Mouse (Mus musculus) forebrain, embryonic 11.5 days (tissue): ENCODE results near the gene Slc43a1. TPM values are rescaled to one million over a fixed set of nuclear protein-coding genes. Genes with fewer than 3 reads are reported as not detected.

ENCODE experiments used
- ATAC-seq: fragments of 200-750 bp; cut with Nextera tagmentation; replicated peaks from 2 replicates; pipeline ENCODE4 v1.8.0; 2017; ENCODE audit warnings: moderate TSS enrichment; ENCODE audit not compliant: low FRiP score
- DNase-seq: peaks from one replicate; pipeline ENCODE4 v3.0.0-alpha.2; 2017; ENCODE audit warnings: low spot score
- H3K27ac ChIP-seq: fragments of 300-500 bp; sonication (generic); 2 replicates; pipeline ENCODE4 v1.5.1; 2014; ENCODE audit warnings: low read depth, low read length
- H3K27me3 ChIP-seq: fragments of 300-500 bp; sonication (generic); 2 replicates; pipeline ENCODE4 v1.6.1; 2014; ENCODE audit warnings: mild to moderate bottlenecking, low read length, mixed read lengths; ENCODE audit not compliant: control insufficient read depth, insufficient read depth
- H3K36me3 ChIP-seq: fragments of 300-500 bp; sonication (generic); 2 replicates; pipeline ENCODE4 v1.6.1; 2014; ENCODE audit warnings: mild to moderate bottlenecking, low read length, moderate library complexity, mixed read lengths; ENCODE audit not compliant: control insufficient read depth, insufficient read depth
- H3K4me1 ChIP-seq: fragments of 300-500 bp; sonication (generic); replicated peaks from 2 replicates; pipeline ENCODE4 v1.6.1; 2014; ENCODE audit warnings: low read length, mixed read lengths; ENCODE audit not compliant: control insufficient read depth, insufficient read depth
- H3K4me2 ChIP-seq: fragments of 300-500 bp; sonication (generic); 2 replicates; pipeline ENCODE4 v1.6.1; 2014; ENCODE audit warnings: low read depth, mild to moderate bottlenecking, low read length, moderate library complexity, mixed read lengths; ENCODE audit not compliant: severe bottlenecking
- H3K4me3 ChIP-seq: fragments of 300-500 bp; sonication (generic); 2 replicates; pipeline ENCODE4 v1.5.1; 2014; ENCODE audit warnings: low read depth, low read length
- H3K9ac ChIP-seq: fragments of 300-500 bp; sonication (generic); 2 replicates; pipeline ENCODE4 v1.6.1; 2014; ENCODE audit warnings: low read length
- H3K9me3 ChIP-seq: fragments of 300-500 bp; sonication (generic); 2 replicates; pipeline ENCODE4 v1.6.1; 2016; ENCODE audit warnings: low read length, mixed read lengths; ENCODE audit not compliant: control insufficient read depth
- WGBS: fragments of 180-500 bp; shearing (Covaris S2); extraction: QIAGEN DNeasy Blood & Tissue Kit; methylation state at CpG from one replicate; pipeline ENCODE4 v1.1.7; 2014; 5-methylcytosine and 5-hydroxymethylcytosine counted together
- polyA plus RNA-seq: library from polyadenylated mRNA; unstranded; fragments of >200 nt; fragmentation: Nextera tagmentation; extraction: Ambion mirVana; gene quantifications from 2 replicates; pipeline ENCODE4 v1.2.1, GENCODE M21; 2014

Gene Slc43a1
- polyA plus RNA-seq, 1 experiment from 2014 or later = 22.0 TPM

DNA sequence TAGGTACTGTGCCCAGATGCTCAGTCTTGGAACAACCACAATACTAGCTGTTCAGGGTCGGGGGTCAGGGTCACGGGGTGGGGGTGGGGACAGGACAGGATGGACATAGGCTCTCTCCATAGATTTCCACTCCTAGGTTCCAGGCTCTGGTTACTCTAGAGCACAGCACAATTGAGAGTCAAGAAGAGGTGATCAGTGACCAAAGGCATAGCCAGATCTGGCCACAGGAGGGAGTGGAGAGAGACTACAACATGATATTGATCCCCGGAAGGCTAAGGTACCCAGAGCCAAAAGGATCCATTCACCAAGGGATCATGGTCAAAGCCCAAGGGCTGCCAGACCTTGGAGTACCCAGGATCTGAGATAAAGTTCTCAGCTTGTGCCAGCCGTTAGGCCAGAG lies 46.0 kb downstream of the Slc43a1 start:
- H3K9me3 ChIP-seq = no peaks in the 10 kb centered on the region
- peaks cover 69% of the 10 kb centered on the region for H3K27me3 ChIP-seq
- no peaks in the 10 kb centered on the region for H3K36me3 ChIP-seq
- 0 out of 2 replicates have a peak overlapping the region, but pooled peaks have one; percentile 1 for H3K4me3 ChIP-seq
- no peak for ATAC-seq
- peak; percentile 41 for DNase-seq
- 0 out of 2 replicates have a peak overlapping the region, but pooled peaks have one; percentile 8 for H3K4me2 ChIP-seq
- peaks cover 16% of the 10 kb centered on the region; the same call in 1 of the 2 replicates for H3K4me1 ChIP-seq
- WGBS = 44% methylated on average over 4 of the region's 4 CpGs
- no peak overlapping the region for H3K27ac ChIP-seq
- no peak overlapping the region for H3K9ac ChIP-seq

- no peaks in the 10 kb centered on the region for H3K9me3 ChIP-seq
- H3K36me3 ChIP-seq = no peaks in the 10 kb centered on the region
- 5% methylated on average over 21 of the region's 23 CpGs for WGBS
- DNase-seq (peak; percentile 59), ATAC-seq (no peak)
- H3K4me1 ChIP-seq = peaks cover 16% of the 10 kb centered on the region; the same call in 1 of the 2 replicates
- H3K27me3 ChIP-seq = peaks cover 71% of the 10 kb centered on the region
- peak overlapping the region; percentile 82; the same call in 1 of the 2 replicates for H3K4me2 ChIP-seq
- no peak overlapping the region for H3K27ac ChIP-seq
- no peak overlapping the region for H3K9ac ChIP-seq
- peak overlapping the region; percentile 57 for H3K4me3 ChIP-seq
These were observed 46.7 kb downstream of the Slc43a1 start for GRCm38 (mm10) chr2:84885084-84886055.

DNA sequence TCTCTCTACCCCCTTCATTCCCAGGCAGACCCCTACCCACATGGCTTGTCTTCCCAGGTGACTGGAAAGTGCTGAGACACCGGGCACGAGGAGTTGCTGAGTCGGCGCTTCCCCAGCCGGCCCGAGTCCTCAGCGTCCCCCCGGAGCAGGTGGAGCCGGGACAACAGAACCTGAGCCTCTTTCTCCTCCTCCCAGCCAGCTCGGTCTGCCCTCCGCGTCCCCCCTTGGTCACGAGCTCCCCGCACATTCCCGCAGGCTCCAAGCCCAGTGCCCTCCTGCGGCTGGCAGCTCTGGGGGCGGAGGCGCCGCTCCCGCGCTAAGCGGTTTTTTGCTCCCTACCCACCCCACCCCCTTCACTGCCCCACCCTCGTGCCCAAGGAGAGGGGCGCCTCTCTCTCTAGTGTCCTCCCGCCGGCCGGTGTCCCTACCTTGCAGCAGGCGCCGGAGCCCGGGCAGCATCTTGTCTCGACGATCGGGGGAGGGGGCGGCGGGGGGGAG lies 47.6 kb downstream of the Slc43a1 start, which contains the start of gene Rtn4rl2:
Gene Rtn4rl2, minus strand, starts transcription at position 477 of the 498 bp plus-strand sequence.
- Histone ChIP-seq H3K27me3 (peaks cover 71% of the 10 kb centered on the region), H3K36me3 (no peaks in the 10 kb centered on the region), H3K9me3 (no peaks in the 10 kb centered on the region), H3K4me1 (peaks cover 16% of the 10 kb centered on the region; the same call in 1 of the 2 replicates), H3K27ac (no peak within 1 kb of the TSS), H3K4me2 (peak within 1 kb of the TSS; percentile 82), H3K4me3 (peak within 1 kb of the TSS; percentile 57), H3K9ac (peak within 1 kb of the TSS; percentile 55)
- DNase-seq (peak; percentile 75), ATAC-seq (peak; percentile 32)
- WGBS = under 1% methylated on average over 31 of the region's 35 CpGs

- ATAC-seq (peak; percentile 38), DNase-seq (peak; percentile 84)
- peak overlapping the region; percentile 82 for H3K4me2 ChIP-seq
- under 1% methylated on average over 23 of the region's 39 CpGs for WGBS
- no peak overlapping the region for H3K27ac ChIP-seq
- H3K4me3 ChIP-seq = peak overlapping the region; percentile 57
- H3K4me1 ChIP-seq = peaks cover 16% of the 10 kb centered on the region; the same call in 1 of the 2 replicates
- peaks cover 71% of the 10 kb centered on the region for H3K27me3 ChIP-seq
- H3K9me3 ChIP-seq = no peaks in the 10 kb centered on the region
- peak overlapping the region; percentile 55 for H3K9ac ChIP-seq
- no peaks in the 10 kb centered on the region for H3K36me3 ChIP-seq
These were observed 48.2 kb downstream of the Slc43a1 start for GRCm38 (mm10) chr2:84886821-84887281.

DNA sequence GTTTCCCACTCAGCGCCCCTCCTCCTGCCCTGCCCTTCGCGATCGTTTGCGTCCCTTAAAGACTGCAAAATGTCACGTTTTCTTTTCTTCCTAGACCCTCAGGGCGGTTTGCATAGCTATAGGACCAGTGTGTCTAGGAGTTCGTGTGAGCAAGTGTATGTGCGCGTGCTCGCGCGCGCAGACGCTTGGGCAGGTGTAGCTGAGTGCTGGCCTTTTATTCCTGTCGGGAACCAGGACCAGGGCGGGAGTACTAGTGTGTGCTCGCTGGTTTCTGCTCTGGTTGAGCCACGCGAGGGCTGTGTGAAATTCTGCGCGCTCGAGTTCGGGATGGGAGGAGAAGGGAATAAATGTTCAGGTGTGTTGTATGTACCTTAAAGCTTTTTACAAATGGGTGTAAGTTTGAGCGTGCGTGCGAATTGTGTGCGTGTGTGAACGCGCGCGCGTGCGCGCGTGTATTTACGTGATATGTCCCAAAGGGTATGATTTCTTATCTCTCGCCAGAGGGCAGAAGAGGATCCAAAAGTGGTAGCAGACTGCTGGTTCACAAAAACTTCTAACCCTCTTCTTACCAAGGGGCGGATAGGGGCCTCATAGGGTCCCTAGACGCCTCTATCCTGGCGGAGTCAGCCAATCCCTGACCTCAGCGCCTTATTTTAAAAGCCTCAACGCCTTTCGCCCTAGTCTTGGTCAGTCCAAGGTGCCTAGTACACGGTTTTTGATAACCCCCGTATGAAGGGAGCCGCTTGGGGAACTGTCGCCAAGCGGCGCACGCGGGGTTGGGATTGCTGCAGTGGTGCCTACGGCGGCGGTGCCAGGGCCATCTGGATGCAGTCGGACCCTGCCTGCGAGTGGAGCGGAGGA lies 49.0 kb downstream of the Slc43a1 start:
- Histone ChIP-seq H3K9me3 (no peaks in the 10 kb centered on the region), H3K4me3 (peak overlapping the region; percentile 57), H3K4me1 (peaks cover 14% of the 10 kb centered on the region; the same call in 1 of the 2 replicates), H3K27ac (no peak overlapping the region), H3K36me3 (no peaks in the 10 kb centered on the region), H3K4me2 (peak overlapping the region; percentile 82), H3K9ac (peak overlapping the region; percentile 5), H3K27me3 (peaks cover 67% of the 10 kb centered on the region)
- under 1% methylated on average over 58 of the region's 58 CpGs for WGBS
- ATAC-seq = peak; percentile 32
- peak; percentile 70 for DNase-seq

DNA sequence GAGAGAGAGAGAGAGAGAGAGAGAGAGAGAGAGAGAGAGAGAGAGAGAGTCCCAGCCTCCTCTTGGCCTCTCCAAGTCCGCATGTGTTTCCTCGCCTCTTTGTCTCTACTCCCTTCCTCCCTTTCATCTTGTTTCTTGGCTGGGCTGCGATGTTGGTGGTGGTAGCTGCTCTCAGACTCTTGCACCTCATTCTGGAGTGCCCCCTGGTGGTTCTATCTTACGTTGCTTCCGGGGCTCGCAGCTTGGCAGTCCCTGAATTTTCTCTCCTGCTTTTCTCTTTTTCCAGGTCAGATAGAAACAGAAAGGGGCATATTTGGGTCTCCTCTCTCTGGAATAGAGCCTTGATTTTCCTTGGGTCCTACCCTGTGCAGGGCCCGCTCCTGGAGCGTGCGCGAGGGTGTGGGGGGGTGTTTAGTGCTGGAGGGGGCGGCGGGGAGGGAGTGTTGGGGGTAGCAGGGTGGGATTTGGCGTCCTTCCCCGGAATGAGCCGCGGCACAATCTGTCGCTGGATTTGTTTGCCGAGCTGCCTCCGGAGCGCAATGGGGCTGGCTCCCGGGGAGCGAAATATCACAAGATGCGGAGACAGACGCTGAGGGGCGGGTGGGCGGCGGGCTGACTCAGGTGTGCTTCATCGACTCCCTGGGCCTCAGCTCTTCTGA lies 50.1 kb downstream of the Slc43a1 start:
- peak overlapping the region; percentile 18; the same call in 1 of the 2 replicates for H3K4me3 ChIP-seq
- H3K4me1 ChIP-seq = peaks cover 8% of the 10 kb centered on the region; the same call in 1 of the 2 replicates
- no peaks in the 10 kb centered on the region for H3K9me3 ChIP-seq
- 2% methylated on average over 28 of the region's 28 CpGs for WGBS
- no peaks in the 10 kb centered on the region for H3K36me3 ChIP-seq
- H3K27me3 ChIP-seq = peaks cover 58% of the 10 kb centered on the region
- DNase-seq (peak; percentile 88), ATAC-seq (0 out of 2 replicates have a peak, but pooled peaks have one; percentile 18)
- no peak overlapping the region for H3K27ac ChIP-seq
- H3K4me2 ChIP-seq = peak overlapping the region; percentile 43
- H3K9ac ChIP-seq = no peak overlapping the region

- H3K36me3 ChIP-seq = no peaks in the 10 kb centered on the region
- H3K9me3 ChIP-seq = no peaks in the 10 kb centered on the region
- ATAC-seq (no peak), DNase-seq (peak; percentile 60)
- peaks cover 7% of the 10 kb centered on the region; the same call in 1 of the 2 replicates for H3K4me1 ChIP-seq
- 11% methylated on average over 14 of the region's 14 CpGs for WGBS
- H3K27ac ChIP-seq = no peak overlapping the region
- H3K27me3 ChIP-seq = peaks cover 51% of the 10 kb centered on the region
- H3K9ac ChIP-seq = no peak overlapping the region
- peak overlapping the region; percentile 18; the same call in 1 of the 2 replicates for H3K4me3 ChIP-seq
- H3K4me2 ChIP-seq = peak overlapping the region; percentile 43
These were observed 50.8 kb downstream of the Slc43a1 start for GRCm38 (mm10) chr2:84889316-84890044.
